Mouse (Mus musculus) stomach, embryonic 14.5 days (tissue): ENCODE results near the gene Eif2ak2. TPM values are rescaled to one million over a fixed set of nuclear protein-coding genes. Genes with fewer than 3 reads are reported as not detected.
A peak's percentile ranks its signal among the peaks of the same experiment; 100 is the strongest.

Source experiments
- ATAC-seq: fragments of 200-750 bp; cut with Nextera tagmentation; 2 replicates; pipeline ENCODE4 v1.8.0; 2017; ENCODE audit warnings: low read depth, moderate TSS enrichment; ENCODE audit not compliant: insufficient number of reproducible peaks, insufficient read depth, low FRiP score
- H3K27ac ChIP-seq: fragments of 300-500 bp; sonication (generic); 2 replicates; pipeline ENCODE4 v1.5.1; 2014; ENCODE audit warnings: mild to moderate bottlenecking, low read length, moderate library complexity, mixed read lengths
- H3K27me3 ChIP-seq: fragments of 300-500 bp; sonication (generic); 2 replicates; pipeline ENCODE4 v1.6.1; 2014; ENCODE audit warnings: low read length, control low read depth, mixed read lengths; ENCODE audit not compliant: control insufficient read depth, insufficient read depth
- H3K36me3 ChIP-seq: fragments of 300-500 bp; sonication (generic); 2 replicates; pipeline ENCODE4 v1.6.1; 2014; ENCODE audit warnings: mild to moderate bottlenecking, control low read depth, low read length, moderate library complexity, mixed read lengths; ENCODE audit not compliant: control insufficient read depth, insufficient read depth
- H3K4me1 ChIP-seq: fragments of 300-500 bp; sonication (generic); 2 replicates; pipeline ENCODE4 v1.6.1; 2014; ENCODE audit warnings: low read length, control low read depth, mixed read lengths; ENCODE audit not compliant: control insufficient read depth, insufficient read depth
- H3K4me2 ChIP-seq: fragments of 300-500 bp; sonication (generic); replicated peaks from 2 replicates; pipeline ENCODE4 v1.6.1; 2014; ENCODE audit warnings: low read depth, low read length, control low read depth
- H3K4me3 ChIP-seq: fragments of 300-500 bp; sonication (generic); 2 replicates; pipeline ENCODE4 v1.5.1; 2014; ENCODE audit warnings: low read depth, low read length, control low read depth
- H3K9ac ChIP-seq: fragments of 300-500 bp; sonication (generic); replicated peaks from 2 replicates; pipeline ENCODE4 v1.6.1; 2014; ENCODE audit warnings: low read depth, mild to moderate bottlenecking, control low read depth, low read length, moderate library complexity, mixed read lengths
- H3K9me3 ChIP-seq: fragments of 300-500 bp; sonication (generic); 2 replicates; pipeline ENCODE4 v1.6.1; 2016; ENCODE audit warnings: low read depth, low read length, control low read depth; ENCODE audit not compliant: control insufficient read depth
- WGBS: fragments of 180-500 bp; shearing (Covaris S2); extraction: QIAGEN DNeasy Blood & Tissue Kit; methylation state at CpG from one replicate; pipeline ENCODE4 v1.1.7; 2014; 5-methylcytosine and 5-hydroxymethylcytosine counted together
- polyA plus RNA-seq: library from polyadenylated mRNA; unstranded; fragments of >200 nt; fragmentation: Nextera tagmentation; extraction: Ambion mirVana; gene quantifications from 2 replicates; pipeline ENCODE4 v1.2.1, GENCODE M21; 2014

Gene Eif2ak2
- polyA plus RNA-seq, 1 experiment from 2014 or later, result 18.9 TPM

- no peaks in the 10 kb centered on the region for H3K36me3 ChIP-seq
- no peak within 1 kb of the TSS for H3K4me3 ChIP-seq
- no peak within 1 kb of the TSS for H3K4me2 ChIP-seq
- H3K27me3 ChIP-seq, result no peaks in the 10 kb centered on the region
- H3K4me1 ChIP-seq, result no peaks in the 10 kb centered on the region
- ATAC-seq, result no peak
- no peak within 1 kb of the TSS for H3K9ac ChIP-seq
- 81% methylated on average over 5 of the region's 5 CpGs for WGBS
- no peaks in the 10 kb centered on the region for H3K9me3 ChIP-seq
- H3K27ac ChIP-seq, result no peak within 1 kb of the TSS
Measured at GRCm38 (mm10) chr17:78906892-78907291, 24.5 kb upstream of the Eif2ak2 start, which contains the start of gene Sult6b1. Gene Sult6b1 (minus strand): TSS chr17:78906992.

GRCm38 (mm10) chr17:78903158-78903557, 20.8 kb upstream of the Eif2ak2 start:
- no peak for ATAC-seq
- Histone ChIP-seq H3K4me1 (no peaks in the 10 kb centered on the region), H3K4me3 (no peak overlapping the region), H3K27me3 (no peaks in the 10 kb centered on the region), H3K4me2 (no peak overlapping the region), H3K9ac (no peak overlapping the region), H3K27ac (no peak overlapping the region), H3K9me3 (no peaks in the 10 kb centered on the region), H3K36me3 (no peaks in the 10 kb centered on the region)
- 60% methylated on average over 2 of the region's 2 CpGs for WGBS

- no peaks in the 10 kb centered on the region for H3K9me3 ChIP-seq
- H3K9ac ChIP-seq, result no peak overlapping the region; the same call in 1 of the 2 replicates
- H3K27me3 ChIP-seq, result no peaks in the 10 kb centered on the region
- no peaks in the 10 kb centered on the region for H3K36me3 ChIP-seq
- no peaks in the 10 kb centered on the region for H3K4me1 ChIP-seq
- peak overlapping the region; percentile 24; the same call in 1 of the 2 replicates for H3K4me2 ChIP-seq
- no peak overlapping the region for H3K4me3 ChIP-seq
- peak; percentile 53; the same call in 1 of the 2 replicates for ATAC-seq
- 23% methylated on average over 8 of the region's 8 CpGs for WGBS
- no peak overlapping the region for H3K27ac ChIP-seq
Measured at GRCm38 (mm10) chr17:78895394-78895793, 13.0 kb upstream of the Eif2ak2 start.

- Histone ChIP-seq H3K27me3 (no peaks in the 10 kb centered on the region), H3K9ac (no peak overlapping the region), H3K4me3 (no peak overlapping the region), H3K4me2 (no peak overlapping the region), H3K36me3 (no peaks in the 10 kb centered on the region), H3K4me1 (no peaks in the 10 kb centered on the region), H3K9me3 (no peaks in the 10 kb centered on the region), H3K27ac (no peak overlapping the region)
- no peak for ATAC-seq
- WGBS, result 77% methylated on average over 7 of the region's 7 CpGs
Measured at GRCm38 (mm10) chr17:78894991-78895390, 12.6 kb upstream of the Eif2ak2 start.

GRCm38 (mm10) chr17:78891020-78891419, 8.6 kb upstream of the Eif2ak2 start:
- Histone ChIP-seq H3K27ac (no peak overlapping the region), H3K4me3 (no peak overlapping the region), H3K9me3 (no peaks in the 10 kb centered on the region), H3K27me3 (no peaks in the 10 kb centered on the region), H3K36me3 (no peaks in the 10 kb centered on the region), H3K4me1 (no peaks in the 10 kb centered on the region), H3K9ac (no peak overlapping the region), H3K4me2 (no peak overlapping the region)
- 82% methylated on average over 9 of the region's 9 CpGs for WGBS
- no peak for ATAC-seq

- WGBS, result 54% methylated on average over 3 of the region's 3 CpGs
- Histone ChIP-seq H3K4me3 (no peak overlapping the region), H3K4me2 (no peak overlapping the region), H3K36me3 (no peaks in the 10 kb centered on the region), H3K9ac (no peak overlapping the region), H3K27ac (no peak overlapping the region), H3K27me3 (no peaks in the 10 kb centered on the region), H3K9me3 (no peaks in the 10 kb centered on the region), H3K4me1 (no peaks in the 10 kb centered on the region)
- no peak for ATAC-seq
Measured at GRCm38 (mm10) chr17:78889184-78889583, 6.8 kb upstream of the Eif2ak2 start.

GRCm38 (mm10) chr17:78888554-78888953, 6.2 kb upstream of the Eif2ak2 start:
- ATAC-seq, result no peak

GRCm38 (mm10) chr17:78885286-78886065, 3.1 kb upstream of the Eif2ak2 start:
- H3K9ac ChIP-seq, result no peak overlapping the region
- H3K36me3 ChIP-seq, result no peaks in the 10 kb centered on the region
- no peak overlapping the region for H3K4me3 ChIP-seq
- H3K4me1 ChIP-seq, result peaks cover 8% of the 10 kb centered on the region; the same call in 1 of the 2 replicates
- H3K27me3 ChIP-seq, result no peaks in the 10 kb centered on the region
- WGBS, result 73% methylated on average over 5 of the region's 5 CpGs
- no peaks in the 10 kb centered on the region for H3K9me3 ChIP-seq
- H3K4me2 ChIP-seq, result no peak overlapping the region
- H3K27ac ChIP-seq, result no peak overlapping the region
- ATAC-seq, result no peak

More at GRCm38 (mm10) chr17:78888554-78888953, 6.2 kb upstream of the Eif2ak2 start:
- H3K9me3 ChIP-seq, result no peaks in the 10 kb centered on the region
- no peak overlapping the region for H3K4me2 ChIP-seq
- H3K4me3 ChIP-seq, result no peak overlapping the region
- 78% methylated on average over 4 of the region's 4 CpGs for WGBS
- no peaks in the 10 kb centered on the region for H3K27me3 ChIP-seq
- H3K9ac ChIP-seq, result no peak overlapping the region
- H3K4me1 ChIP-seq, result no peaks in the 10 kb centered on the region
- H3K27ac ChIP-seq, result no peak overlapping the region
- no peaks in the 10 kb centered on the region for H3K36me3 ChIP-seq
